Mouse (Mus musculus): Measurements from ENCODE around the gene Mcrip1.

DNA sequence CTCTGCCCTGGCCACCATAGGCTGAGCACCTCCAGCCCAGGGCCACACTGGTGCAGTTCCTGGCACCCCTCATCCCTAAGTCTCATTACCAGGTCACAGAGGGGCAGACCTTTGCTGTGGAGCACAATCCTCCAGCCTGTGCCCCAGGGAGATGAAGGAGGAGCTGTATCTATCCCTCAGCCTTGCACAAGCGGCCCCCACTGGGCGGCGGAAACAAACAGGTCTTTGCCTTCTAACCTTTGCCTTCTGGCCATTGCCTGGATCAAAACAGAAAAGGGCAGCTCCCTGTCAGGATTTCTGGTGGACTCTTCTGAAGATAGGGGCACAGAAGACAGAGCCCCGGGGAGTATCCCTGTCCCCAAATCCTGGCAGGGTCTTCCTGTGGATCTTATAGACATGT, 20.6 kb downstream of the Mcrip1 start:
- TF ChIP-seq GATA1 (IDR thresholded peaks at IDR 0.05; ENCODE audit: low read length) (no peak), TAL1 (IDR thresholded peaks at IDR 0.05; ENCODE audit: low read length) (no peak)

Data from erythroblast, embryonic 14.5 days (primary cell).